Mouse (Mus musculus): ENCODE results near the gene Slc25a21.

GRCm38 (mm10) chr12:57243671-57244495, 46.6 kb upstream of the Slc25a21 start:
- TF ChIP-seq CTCF (IDR thresholded peaks at IDR 0.05; ENCODE audit: control insufficient read depth, insufficient read depth, low read length) (no peak), POLR2A (IDR thresholded peaks at IDR 0.05; ENCODE audit: borderline replicate concordance, control insufficient read depth, low read depth, low read length) (no peak)

Measured in bone marrow, adult 2 months (tissue).